Mouse (Mus musculus): ENCODE results near the gene Enpp1.

- TF ChIP-seq POLR2A (IDR thresholded peaks at IDR 0.05; ENCODE audit: borderline replicate concordance, control insufficient read depth, low read depth, low read length): no peak
- no peak for TF ChIP-seq CTCF (IDR thresholded peaks at IDR 0.05; ENCODE audit: control insufficient read depth, insufficient read depth, low read length)
Observed at GRCm38 (mm10) chr10:24719383-24719782, 7.4 kb upstream of the Enpp1 start.
